Mouse (Mus musculus) ZHBTc4 (cell line): ENCODE measurements around the gene Baz1b.
A peak's percentile ranks its signal among the peaks of the same experiment; 100 is the strongest.

Source experiments
- DNase-seq: peaks from one replicate; pipeline ENCODE4 v3.0.0-alpha.2; 2011; ENCODE audit warnings: low read depth, low spot score

Baz1b gene

DNA sequence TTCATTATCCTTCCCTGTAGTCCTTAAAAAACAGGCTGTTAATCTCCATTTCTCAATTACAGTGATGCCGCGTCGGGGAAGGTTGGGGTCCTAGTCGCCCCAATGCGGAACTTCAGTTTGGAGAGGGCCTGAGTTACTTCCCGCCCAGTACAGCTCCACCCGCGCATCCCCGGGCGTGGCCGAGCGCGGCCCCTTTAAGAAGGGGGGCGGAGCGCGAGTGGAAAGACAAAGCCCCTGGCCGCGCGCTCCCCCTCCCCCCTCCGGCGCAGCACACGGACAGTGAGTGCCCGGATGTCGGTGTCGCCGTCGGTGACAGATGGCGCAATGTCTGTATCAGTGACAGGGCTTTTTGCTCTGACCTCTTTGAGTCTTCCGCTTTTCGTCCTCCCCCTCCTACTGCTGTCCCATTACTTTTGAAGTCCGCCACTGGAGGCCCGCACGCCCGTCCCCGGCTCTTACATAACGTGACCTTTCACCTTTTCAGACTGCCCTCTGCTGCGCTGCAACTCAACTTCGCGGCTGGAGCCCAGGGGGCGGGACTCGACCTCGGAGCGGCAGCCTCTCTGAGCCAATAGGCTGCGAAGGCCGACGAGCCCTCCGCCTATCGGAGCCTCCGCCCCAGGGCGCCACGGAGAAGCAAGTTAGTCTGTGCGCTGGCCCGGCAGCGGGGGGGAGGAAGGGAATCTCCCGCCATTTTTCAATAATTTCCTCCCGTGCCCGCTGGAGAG, at the start of gene Baz1b:
TSS of gene Baz1b (plus strand) at position 644 of the 728 bp plus-strand sequence.
- DNase-seq = peak; percentile 99

GRCm38 (mm10) chr5:135139881-135140280, 47.2 kb upstream of the Baz1b start:
- no peak for DNase-seq

DNA sequence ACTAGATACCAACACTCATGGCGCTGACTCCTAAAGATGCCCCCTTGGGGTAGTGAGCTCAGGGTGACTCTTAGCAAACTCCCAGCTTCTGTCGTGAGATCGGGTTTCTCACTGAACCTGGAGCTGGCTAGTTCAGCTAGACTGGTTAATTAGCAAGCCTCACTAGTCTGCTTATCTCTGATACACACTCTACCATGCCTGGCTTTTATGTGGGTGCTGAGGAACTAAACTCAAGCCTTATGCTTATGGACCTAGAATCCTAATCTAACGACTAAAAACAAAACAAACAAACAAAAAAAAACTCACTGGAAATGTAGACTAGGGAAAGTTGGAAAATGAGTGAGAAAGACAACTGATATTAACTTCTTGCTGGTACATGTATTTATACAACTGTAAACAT, 42.6 kb upstream of the Baz1b start:
- no peak for DNase-seq

GRCm38 (mm10) chr5:135145532-135145931, 41.5 kb upstream of the Baz1b start:
- no peak for DNase-seq

DNA sequence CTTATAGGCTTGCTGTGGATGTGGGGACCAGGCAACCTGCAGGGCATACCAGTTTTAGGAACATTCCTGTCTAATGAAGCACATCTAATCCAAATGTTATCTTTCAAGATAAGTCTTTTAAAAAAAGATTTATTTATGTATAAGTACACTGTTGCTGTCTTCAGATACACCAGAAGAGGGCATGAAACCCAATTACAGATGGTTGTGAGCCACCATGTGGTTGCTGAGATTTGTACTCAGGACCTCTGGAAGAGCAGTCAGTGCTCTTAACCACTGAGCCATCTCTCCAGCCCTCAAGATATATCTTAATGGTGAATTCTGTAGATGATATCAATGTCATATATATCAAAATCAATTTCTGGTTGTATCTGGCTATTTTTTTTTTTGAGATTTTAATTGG, 41.1 kb upstream of the Baz1b start:
- DNase-seq = no peak

- no peak for DNase-seq
Measured at GRCm38 (mm10) chr5:135148715-135149052, 38.4 kb upstream of the Baz1b start.

- peak; percentile 100 for DNase-seq
Measured at GRCm38 (mm10) chr5:135149053-135149819, 37.8 kb upstream of the Baz1b start, which contains the start of gene Tbl2. Tbl2 (plus strand) TSS chr5:135149657.

DNA sequence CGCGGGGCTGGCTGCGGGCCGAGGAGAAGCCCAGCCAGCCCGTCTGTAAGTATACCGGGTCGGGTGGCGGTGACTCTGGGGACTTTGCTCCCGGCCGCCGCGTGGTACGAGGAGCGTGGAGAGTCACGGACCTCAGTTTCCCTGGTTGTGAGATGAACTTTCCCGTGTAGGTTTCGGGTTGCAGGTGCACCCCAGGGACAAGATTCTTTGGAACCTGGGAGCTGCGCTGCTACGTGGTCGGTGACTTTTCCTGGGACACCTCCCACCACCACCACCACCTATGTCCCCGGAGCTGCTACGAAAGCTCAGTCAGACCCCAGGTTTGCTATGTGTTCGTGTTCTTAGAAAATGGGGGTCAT, 37.3 kb upstream of the Baz1b start:
- no peak for DNase-seq

- peak; percentile 62 for DNase-seq
Measured at GRCm38 (mm10) chr5:135156496-135156895, 30.6 kb upstream of the Baz1b start.

- DNase-seq = no peak
Measured at GRCm38 (mm10) chr5:135161221-135161620, 25.8 kb upstream of the Baz1b start.

- DNase-seq = no peak
Measured at GRCm38 (mm10) chr5:135161650-135162049, 25.4 kb upstream of the Baz1b start.

DNA sequence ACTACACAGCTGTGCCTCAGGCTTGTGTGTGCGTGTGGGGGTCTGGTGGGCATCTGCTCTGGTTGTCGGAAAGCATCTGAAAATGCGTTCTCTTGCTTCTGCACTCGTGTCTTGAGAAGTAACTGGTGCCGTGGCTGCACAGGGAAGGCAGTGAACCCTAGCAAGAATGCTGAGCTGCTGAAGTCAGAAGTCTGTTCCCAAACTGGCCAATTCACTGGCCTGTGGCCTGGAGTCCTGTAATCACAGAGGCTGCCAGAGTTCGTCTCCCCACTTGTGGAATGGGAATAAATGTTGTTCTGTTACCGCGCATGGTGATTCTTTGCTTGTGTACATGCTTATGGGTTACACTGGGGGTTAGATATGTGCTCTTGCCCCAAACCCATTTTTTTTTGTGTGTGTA, 24.7 kb upstream of the Baz1b start:
- no peak for DNase-seq

DNA sequence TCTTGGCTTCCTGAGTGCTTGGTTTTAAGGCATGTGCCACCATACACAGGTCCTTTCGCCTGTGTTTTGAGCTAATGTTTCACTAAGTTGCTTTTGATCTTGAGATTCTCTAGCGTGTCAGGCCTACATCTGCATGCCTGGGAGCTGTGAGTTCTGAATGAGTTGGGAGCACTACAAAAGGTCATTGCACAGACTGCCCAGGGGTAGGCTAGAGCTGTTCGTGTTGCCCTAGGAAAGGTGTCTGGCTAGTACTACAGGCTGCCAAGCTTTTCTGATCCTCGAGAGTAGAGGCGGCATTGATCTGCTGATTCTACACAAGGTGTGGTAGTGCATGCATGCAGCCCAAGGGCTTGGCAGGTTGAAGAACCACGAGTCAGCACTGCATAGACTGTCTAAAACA, 24.2 kb upstream of the Baz1b start:
- no peak for DNase-seq

DNA sequence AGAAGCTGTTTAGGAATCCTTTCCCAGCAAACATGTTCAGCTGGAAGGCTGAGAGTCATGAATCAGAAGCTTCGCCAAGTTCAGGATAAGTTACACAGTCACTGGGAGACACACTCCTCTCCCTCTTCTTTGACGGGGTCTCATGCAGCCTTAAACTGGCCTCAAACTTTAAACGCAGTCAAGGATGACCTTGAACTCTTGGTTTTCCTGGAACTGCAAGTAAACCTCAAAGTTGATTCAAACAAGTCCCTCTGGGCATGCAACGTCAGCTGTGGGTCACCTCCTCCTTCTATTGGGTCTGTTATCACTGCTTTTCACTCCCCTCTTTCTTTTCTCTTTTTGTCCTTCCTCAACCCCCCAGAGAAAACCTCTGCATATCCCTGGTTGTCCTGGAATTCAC, 20.2 kb upstream of the Baz1b start:
- DNase-seq = no peak

GRCm38 (mm10) chr5:135167469-135167868, 19.6 kb upstream of the Baz1b start:
- no peak for DNase-seq

- peak; percentile 99 for DNase-seq
Measured at GRCm38 (mm10) chr5:135168063-135169062, 18.7 kb upstream of the Baz1b start, which contains the start of gene Bcl7b. Bcl7b (plus strand) TSS chr5:135168283.

DNA sequence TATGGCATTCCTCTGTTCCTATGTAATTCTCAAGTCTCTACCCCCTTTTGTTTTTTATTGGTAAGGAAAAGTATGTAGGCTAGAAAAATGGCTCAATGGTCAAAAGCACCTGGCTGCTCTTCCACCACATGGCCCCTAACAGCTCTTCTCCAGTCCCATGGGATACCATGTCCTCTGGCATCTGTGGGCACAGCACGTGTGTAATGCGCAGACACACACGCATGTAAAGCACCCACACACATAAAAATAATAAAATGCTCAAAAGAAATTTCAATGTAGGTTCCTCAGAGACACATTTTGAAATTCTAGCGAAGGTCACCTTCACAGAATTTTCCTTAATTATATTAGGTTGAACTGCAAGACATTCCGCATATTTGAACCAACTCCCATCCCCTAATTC, 17.6 kb upstream of the Baz1b start:
- DNase-seq = no peak

- DNase-seq = no peak
Measured at GRCm38 (mm10) chr5:135171688-135172220, 15.3 kb upstream of the Baz1b start.

DNA sequence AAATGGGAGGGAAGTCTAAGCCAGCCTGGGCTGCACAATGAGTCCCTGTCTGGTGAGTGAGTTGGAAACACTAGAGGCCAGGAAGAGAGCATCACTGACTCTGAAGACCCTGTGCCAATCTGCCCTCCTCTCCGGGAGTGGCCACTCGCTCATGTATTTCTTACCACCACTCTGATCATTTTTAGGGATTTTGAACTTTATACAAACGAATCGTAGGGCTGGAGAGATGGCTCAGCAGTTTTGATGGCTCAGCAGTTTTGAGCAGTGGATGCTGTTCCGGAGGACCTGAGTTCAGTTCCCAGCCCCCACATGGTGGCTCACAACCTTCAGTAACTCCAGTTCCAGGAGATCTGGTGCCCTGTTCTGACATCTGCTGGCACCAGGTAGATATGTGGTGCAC, 14.1 kb upstream of the Baz1b start:
- no peak for DNase-seq

GRCm38 (mm10) chr5:135175086-135175485, 12.0 kb upstream of the Baz1b start:
- peak; percentile 43 for DNase-seq

DNA sequence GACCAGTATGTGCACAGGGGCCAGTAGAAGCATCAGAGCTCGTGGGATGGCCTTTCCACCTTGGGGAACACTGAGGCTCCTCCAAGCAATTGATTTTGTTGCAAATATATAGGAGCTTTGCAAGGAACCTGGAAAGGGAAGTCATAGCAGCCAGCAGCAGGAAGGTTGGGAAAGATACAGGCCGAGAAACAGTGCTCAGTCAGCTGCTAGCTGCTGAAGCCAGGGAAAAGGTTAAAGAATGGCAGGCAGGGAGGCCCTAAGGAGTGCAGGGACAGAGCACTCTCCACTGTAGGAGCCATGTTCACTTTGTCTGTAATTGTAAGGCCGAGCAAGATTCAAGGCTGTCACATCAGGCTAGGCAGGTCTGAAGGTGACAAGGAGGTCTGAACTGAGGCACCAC, 8.5 kb upstream of the Baz1b start:
- DNase-seq = no peak

GRCm38 (mm10) chr5:135178996-135179395, 8.1 kb upstream of the Baz1b start:
- no peak for DNase-seq
